ENCODE assay signal across 8 mouse cellular contexts in genomic region chr1:131095574-131095973, GRCm38 (mm10). TPM values are rescaled to one million over a fixed set of nuclear protein-coding genes. Genes with fewer than 3 reads are reported as not detected.
DNase-seq lines count a peak whose midpoint lies in the region; ATAC-seq lines count a peak whose summit lies in the region.

No protein-coding gene starts in this region.

- H3K4me1 ChIP-seq in heart, embryonic 15.5 days (replicated peaks): peaks cover 57% of the 10 kb centered on the region
- H3K4me1 ChIP-seq in brown adipose tissue, adult 24 weeks (ENCODE audit: control insufficient read depth, insufficient read depth, insufficient read length, low read length): peaks cover 32% of the 10 kb centered on the region
- H3K4me1 ChIP-seq in intestine, embryonic 14.5 days (replicated peaks; ENCODE audit: control insufficient read depth, insufficient read depth, low read length): peaks cover 14% of the 10 kb centered on the region
- peaks cover 52% of the 10 kb centered on the region for H3K4me1 ChIP-seq in midbrain, embryonic 12.5 days

- intact Hi-C loops in heart, postnatal 14 days (cut with DNase I): no loop called here
- intact Hi-C loops in gastrocnemius, postnatal 14 days (cut with DNase I; ENCODE audit: low total_unique reads): no loop called here

- no peaks in the 10 kb centered on the region for H3K9me3 ChIP-seq in heart, embryonic 15.5 days (replicated peaks)
- H3K9me3 ChIP-seq in intestine, embryonic 14.5 days (ENCODE audit: control insufficient read depth, low read length): no peaks in the 10 kb centered on the region
- H3K9me3 ChIP-seq in midbrain, embryonic 12.5 days: no peaks in the 10 kb centered on the region

- 13% methylated on average over 8 of the region's 8 CpGs for WGBS in heart, embryonic 15.5 days
- WGBS in intestine, embryonic 14.5 days: 23% methylated on average over 8 of the region's 8 CpGs
- 8% methylated on average over 8 of the region's 8 CpGs for WGBS in midbrain, embryonic 12.5 days

- ATAC-seq in heart, embryonic 15.5 days (replicated peaks; ENCODE audit: insufficient number of reproducible peaks, insufficient read depth, low FRiP score, low read depth): no peak
- no peak for ATAC-seq in intestine, embryonic 14.5 days (replicated peaks; ENCODE audit: low FRiP score, low TSS enrichment, low read depth)
- ATAC-seq in midbrain, embryonic 12.5 days (ENCODE audit: low FRiP score, low read depth): no peak; the same call in 1 of the 2 replicates
- no peak for ATAC-seq in frontal cortex, adult (ENCODE audit: low TSS enrichment)

- no peaks in the 10 kb centered on the region for H3K36me3 ChIP-seq in heart, embryonic 15.5 days
- H3K36me3 ChIP-seq in intestine, embryonic 14.5 days (ENCODE audit: control insufficient read depth, insufficient read depth, low read length): no peaks in the 10 kb centered on the region
- H3K36me3 ChIP-seq in midbrain, embryonic 12.5 days: no peaks in the 10 kb centered on the region

- peak overlapping the region; percentile 96 for H3K27ac ChIP-seq in heart, embryonic 15.5 days
- peak overlapping the region; percentile 93 for H3K27ac ChIP-seq in brown adipose tissue, adult 24 weeks (replicated peaks; ENCODE audit: low read depth, low read length)
- no peak overlapping the region for H3K27ac ChIP-seq in intestine, embryonic 14.5 days (ENCODE audit: low read depth)
- peak overlapping the region; percentile 82 for H3K27ac ChIP-seq in midbrain, embryonic 12.5 days (replicated peaks)

- peak overlapping the region; percentile 95 for H3K9ac ChIP-seq in heart, embryonic 15.5 days
- H3K9ac ChIP-seq in intestine, embryonic 14.5 days (ENCODE audit: low read length): peak overlapping the region; percentile 83
- H3K9ac ChIP-seq in midbrain, embryonic 12.5 days (replicated peaks): peak overlapping the region; percentile 92

- H3K27me3 ChIP-seq in heart, embryonic 15.5 days: no peaks in the 10 kb centered on the region
- no peaks in the 10 kb centered on the region for H3K27me3 ChIP-seq in intestine, embryonic 14.5 days (replicated peaks; ENCODE audit: control insufficient read depth, insufficient read depth, low read length)
- peaks cover 10% of the 10 kb centered on the region for H3K27me3 ChIP-seq in midbrain, embryonic 12.5 days

- no peak for DNase-seq in heart, postnatal 14 days
- no peak for DNase-seq in intestine, embryonic 14.5 days (ENCODE audit: low spot score)
- no peak for DNase-seq in urinary bladder, adult 2 months (ENCODE audit: low spot score)
- no peak for DNase-seq in gastrocnemius, postnatal 14 days

- peak overlapping the region; percentile 63 for H3K4me2 ChIP-seq in heart, embryonic 15.5 days
- H3K4me2 ChIP-seq in intestine, embryonic 14.5 days (ENCODE audit: low read length): peak overlapping the region; percentile 88
- peak overlapping the region; percentile 70 for H3K4me2 ChIP-seq in midbrain, embryonic 12.5 days (replicated peaks)

- H3K4me3 ChIP-seq in heart, embryonic 15.5 days: peak overlapping the region; percentile 95
- peak overlapping the region; percentile 80 for H3K4me3 ChIP-seq in brown adipose tissue, adult 24 weeks (ENCODE audit: insufficient read depth, low read depth, low read length)
- H3K4me3 ChIP-seq in intestine, embryonic 14.5 days (ENCODE audit: low read depth, low read length): peak overlapping the region; percentile 65
- H3K4me3 ChIP-seq in midbrain, embryonic 12.5 days: peak overlapping the region; percentile 81

RNA-seq across cellular contexts. Expression of gene Mapkapk2, which starts 2.1 kb away (rescaled TPM):
- polyA plus RNA-seq in heart, embryonic 15.5 days (2015; fragmentation: Nextera tagmentation; extraction: Ambion mirVana): 57.5 and 69.4 TPM in 2 replicates
- total RNA-seq in heart, postnatal 14 days (2021): 100 to 1,000 TPM; 209 to 221 TPM
- 76.7 and 87.6 TPM in 2 replicates for polyA plus RNA-seq in brown adipose tissue, adult 24 weeks (2012; ENCODE audit: insufficient read depth, insufficient read length, missing spikeins)
- polyA plus RNA-seq in intestine, embryonic 14.5 days (2014; fragmentation: Nextera tagmentation; extraction: Ambion mirVana): 58.1 and 62.4 TPM in 2 replicates
- 69.5 and 76.4 TPM in 2 replicates for polyA plus RNA-seq in midbrain, embryonic 12.5 days (2016; fragmentation: Nextera tagmentation; extraction: Ambion mirVana)
- polyA plus RNA-seq in urinary bladder, adult 2 months (2012; rRNA removed): 77.4 and 86.8 TPM in 2 replicates
- 100 to 1,000 TPM; 151 to 154 TPM for total RNA-seq in gastrocnemius, postnatal 14 days (2021)

RNA-seq across cellular contexts. Expression of gene Dyrk3, which starts 42.6 kb away (rescaled TPM):
- 1.7 and 2.5 TPM in 2 replicates for polyA plus RNA-seq in heart, embryonic 15.5 days (2015; fragmentation: Nextera tagmentation; extraction: Ambion mirVana)
- total RNA-seq in heart, postnatal 14 days (2021): under 1 TPM; 0.37 to 0.53 TPM
- not detected in 2 replicates for polyA plus RNA-seq in brown adipose tissue, adult 24 weeks (2012; ENCODE audit: insufficient read depth, insufficient read length, missing spikeins)
- 5.6 and 5.7 TPM in 2 replicates for polyA plus RNA-seq in intestine, embryonic 14.5 days (2014; fragmentation: Nextera tagmentation; extraction: Ambion mirVana)
- polyA plus RNA-seq in midbrain, embryonic 12.5 days (2016; fragmentation: Nextera tagmentation; extraction: Ambion mirVana): 18.7 and 21.5 TPM in 2 replicates
- polyA plus RNA-seq in urinary bladder, adult 2 months (2012; rRNA removed): 0.47 and 0.52 TPM in 2 replicates
- under 1 TPM; 0.07 to 0.14 TPM for total RNA-seq in gastrocnemius, postnatal 14 days (2021)

RNA-seq across cellular contexts. Expression of gene Eif2d, which starts 57.4 kb away (rescaled TPM):
- polyA plus RNA-seq in heart, embryonic 15.5 days (2015; fragmentation: Nextera tagmentation; extraction: Ambion mirVana): 41.2 and 47.9 TPM in 2 replicates
- total RNA-seq in heart, postnatal 14 days (2021): 10 to 100 TPM; 36.4 to 38.2 TPM
- 21.0 and 24.0 TPM in 2 replicates for polyA plus RNA-seq in brown adipose tissue, adult 24 weeks (2012; ENCODE audit: insufficient read depth, insufficient read length, missing spikeins)
- 62.8 and 66.0 TPM in 2 replicates for polyA plus RNA-seq in intestine, embryonic 14.5 days (2014; fragmentation: Nextera tagmentation; extraction: Ambion mirVana)
- 50.9 and 54.4 TPM in 2 replicates for polyA plus RNA-seq in midbrain, embryonic 12.5 days (2016; fragmentation: Nextera tagmentation; extraction: Ambion mirVana)
- polyA plus RNA-seq in urinary bladder, adult 2 months (2012; rRNA removed): 39.3 and 45.1 TPM in 2 replicates
- 10 to 100 TPM; 23.1 to 26.1 TPM for total RNA-seq in gastrocnemius, postnatal 14 days (2021)
